Mouse (Mus musculus) kidney, postnatal 0 days (tissue): ENCODE results near the gene Csmd2. TPM values are rescaled to one million over a fixed set of nuclear protein-coding genes. Genes with fewer than 3 reads are reported as not detected.
"Not testable (repeated sequence)": the region's sequence is repeated elsewhere in the genome, so short reads cannot be mapped to it uniquely, and the experiment has no call there.

Experiments used
- ATAC-seq: fragments of 200-750 bp; cut with Nextera tagmentation; replicated peaks from 2 replicates; pipeline ENCODE4 v1.8.0; 2017; ENCODE audit warnings: low read depth, moderate number of reproducible peaks, moderate TSS enrichment, moderate library complexity; ENCODE audit not compliant: low FRiP score
- DNase-seq: peaks from one replicate; pipeline ENCODE4 v3.0.0-alpha.2; 2016; ENCODE audit warnings: low spot score
- H3K27ac ChIP-seq: fragments of 300-500 bp; sonication (generic); 2 replicates; pipeline ENCODE4 v1.5.1; 2014; ENCODE audit warnings: mild to moderate bottlenecking
- H3K27me3 ChIP-seq: fragments of 300-500 bp; sonication (generic); 2 replicates; pipeline ENCODE4 v1.6.1; 2014; ENCODE audit warnings: low read length, mixed read lengths; ENCODE audit not compliant: insufficient read depth
- H3K36me3 ChIP-seq: fragments of 300-500 bp; sonication (generic); 2 replicates; pipeline ENCODE4 v1.6.1; 2014; ENCODE audit warnings: low read length, mixed read lengths; ENCODE audit not compliant: insufficient read depth
- H3K4me1 ChIP-seq: fragments of 300-500 bp; sonication (generic); replicated peaks from 2 replicates; pipeline ENCODE4 v1.6.1; 2014; ENCODE audit warnings: antibody characterized with exemption, low read length, mixed read lengths; ENCODE audit not compliant: insufficient read depth
- H3K4me2 ChIP-seq: fragments of 300-500 bp; sonication (generic); 2 replicates; pipeline ENCODE4 v1.6.1; 2014; ENCODE audit warnings: mild to moderate bottlenecking, low read length, moderate library complexity, mixed read lengths
- H3K4me3 ChIP-seq: fragments of 300-500 bp; sonication (generic); replicated peaks from 2 replicates; pipeline ENCODE4 v1.5.1; 2014; ENCODE audit warnings: low read depth, low read length
- H3K9ac ChIP-seq: fragments of 300-500 bp; sonication (generic); 2 replicates; pipeline ENCODE4 v1.6.1; 2014; ENCODE audit warnings: low read depth, low read length
- H3K9me3 ChIP-seq: fragments of 300-500 bp; sonication (generic); replicated peaks from 2 replicates; pipeline ENCODE4 v1.6.1; 2016; ENCODE audit warnings: low read length, inconsistent platforms, mixed read lengths
- CTCF ChIP-seq: IDR thresholded peaks from 2 replicates; pipeline ENCODE4 v1.5.1; 2016; ENCODE audit warnings: antibody characterized with exemption, low read depth, mild to moderate bottlenecking, moderate library complexity
- WGBS: fragments of 180-500 bp; shearing (Covaris S2); extraction: QIAGEN DNeasy Blood & Tissue Kit; methylation state at CpG from one replicate; pipeline ENCODE4 v1.1.7; 2014; 5-methylcytosine and 5-hydroxymethylcytosine counted together
- polyA plus RNA-seq: library from polyadenylated mRNA; unstranded; fragments of >200 nt; fragmentation: Nextera tagmentation; extraction: Ambion mirVana; gene quantifications from 2 replicates; pipeline ENCODE4 v1.2.1, GENCODE M21; 2015

The Csmd2 gene
- polyA plus RNA-seq, 1 experiment from 2014 or later = 0.05 TPM

DNA sequence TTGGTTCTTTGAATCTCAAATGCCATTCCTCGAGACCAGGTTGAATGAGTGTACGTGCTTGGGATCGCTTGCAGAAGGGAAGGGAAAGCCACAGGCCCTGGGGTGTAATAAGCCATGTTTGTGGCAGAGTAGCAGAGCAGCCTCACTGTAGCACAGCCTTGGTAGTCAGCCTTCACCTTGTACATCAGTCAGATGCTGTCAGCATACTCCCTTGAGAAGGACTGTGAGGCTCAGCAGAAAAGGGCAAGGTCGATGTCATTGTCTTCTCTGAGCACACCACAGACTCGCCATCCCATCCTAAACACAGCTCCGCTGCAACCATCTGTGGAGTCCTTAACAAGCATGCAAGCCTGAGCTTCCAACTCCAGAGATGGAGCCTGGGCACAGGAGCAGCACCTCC lies 533.6 kb downstream of the Csmd2 start:
- no peaks in the 10 kb centered on the region for H3K36me3 ChIP-seq
- DNase-seq = no peak
- no peak overlapping the region for H3K4me3 ChIP-seq
- H3K4me2 ChIP-seq = no peak overlapping the region
- no peak for TF ChIP-seq CTCF
- no peak overlapping the region for H3K27ac ChIP-seq
- WGBS = 90% methylated on average over 6 of the region's 6 CpGs
- ATAC-seq = no peak
- no peaks in the 10 kb centered on the region for H3K4me1 ChIP-seq
- H3K9ac ChIP-seq = no peak overlapping the region
- H3K27me3 ChIP-seq = no peaks in the 10 kb centered on the region
- no peaks in the 10 kb centered on the region for H3K9me3 ChIP-seq

- H3K9me3 ChIP-seq = no peaks in the 10 kb centered on the region
- peak; percentile 66 for TF ChIP-seq CTCF
- H3K9ac ChIP-seq = no peak overlapping the region
- H3K4me3 ChIP-seq = no peak overlapping the region
- H3K36me3 ChIP-seq = no peaks in the 10 kb centered on the region
- ATAC-seq (no peak), DNase-seq (no peak)
- 28% methylated on average over 2 of the region's 2 CpGs for WGBS
- no peak overlapping the region for H3K4me2 ChIP-seq
- no peak overlapping the region for H3K27ac ChIP-seq
- no peaks in the 10 kb centered on the region for H3K27me3 ChIP-seq
- no peaks in the 10 kb centered on the region for H3K4me1 ChIP-seq
These were observed 555.7 kb downstream of the Csmd2 start for GRCm38 (mm10) chr4:128543378-128543777.

- not testable (repeated sequence) for H3K4me1 ChIP-seq, H3K36me3 ChIP-seq, H3K27me3 ChIP-seq, ATAC-seq, H3K9ac ChIP-seq, DNase-seq, H3K27ac ChIP-seq, H3K4me3 ChIP-seq, H3K9me3 ChIP-seq, H3K4me2 ChIP-seq
- 77% methylated on average over 2 of the region's 2 CpGs for WGBS
These were observed 556.4 kb downstream of the Csmd2 start for GRCm38 (mm10) chr4:128543956-128544486.

DNA sequence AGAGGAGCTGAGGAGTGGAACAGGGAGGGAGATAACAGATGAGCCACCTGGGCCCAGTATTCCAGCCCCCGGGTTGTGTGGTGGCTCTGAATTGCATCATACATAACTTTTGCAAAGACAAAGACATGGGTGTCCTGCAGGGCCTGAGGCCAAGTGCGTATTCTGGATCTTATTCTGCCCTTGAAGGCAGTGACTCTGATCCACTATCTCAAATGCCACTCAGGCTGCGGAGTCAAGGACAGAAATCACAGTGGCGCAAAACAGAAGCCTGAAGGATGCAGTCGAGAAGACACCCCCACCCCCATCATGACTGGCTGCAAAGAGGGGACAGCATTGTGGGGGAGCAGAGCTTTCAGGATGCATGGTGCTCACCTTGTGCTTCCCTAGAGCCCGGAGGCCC lies 563.1 kb downstream of the Csmd2 start:
- Histone ChIP-seq H3K4me2 (no peak overlapping the region), H3K4me3 (no peak overlapping the region), H3K27me3 (no peaks in the 10 kb centered on the region), H3K9me3 (no peaks in the 10 kb centered on the region), H3K36me3 (no peaks in the 10 kb centered on the region), H3K4me1 (no peaks in the 10 kb centered on the region), H3K27ac (no peak overlapping the region), H3K9ac (no peak overlapping the region)
- DNase-seq (no peak), ATAC-seq (no peak)
- WGBS = 88% methylated on average over 6 of the region's 6 CpGs
- TF ChIP-seq CTCF = no peak

DNA sequence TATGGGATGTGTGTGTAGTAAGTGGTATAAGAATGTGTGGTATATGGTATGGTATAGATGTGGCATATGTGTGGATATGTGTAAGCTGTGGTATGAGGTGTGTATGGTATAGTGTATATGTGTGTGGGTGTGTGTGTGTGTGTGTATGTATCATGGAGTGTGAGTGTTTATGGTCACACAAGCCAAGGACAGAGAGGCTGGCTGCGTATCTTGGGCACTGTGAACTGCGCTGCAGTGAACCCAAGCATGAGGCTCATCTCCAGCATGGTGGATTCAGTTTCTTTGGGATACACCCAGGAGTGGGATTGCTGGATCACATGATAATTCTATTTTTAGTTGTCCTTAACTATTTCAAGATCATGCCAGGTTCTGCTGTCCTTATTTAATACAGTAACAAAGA lies 566.5 kb downstream of the Csmd2 start:
- Histone ChIP-seq H3K36me3 (no peaks in the 10 kb centered on the region), H3K27me3 (no peaks in the 10 kb centered on the region), H3K4me1 (no peaks in the 10 kb centered on the region), H3K9ac (no peak overlapping the region), H3K4me2 (no peak overlapping the region), H3K4me3 (no peak overlapping the region), H3K27ac (no peak overlapping the region), H3K9me3 (no peaks in the 10 kb centered on the region)
- WGBS = 95% methylated on average over 2 of the region's 2 CpGs
- no peak for ATAC-seq
- no peak for DNase-seq
- no peak for TF ChIP-seq CTCF

GRCm38 (mm10) chr4:128560327-128560726 lies 572.7 kb downstream of the Csmd2 start:
- H3K4me1 ChIP-seq = no peaks in the 10 kb centered on the region
- peak; percentile 29; the same call in 1 of the 2 replicates for TF ChIP-seq CTCF
- no peaks in the 10 kb centered on the region for H3K27me3 ChIP-seq
- 85% methylated on average over 3 of the region's 3 CpGs for WGBS
- no peak overlapping the region for H3K27ac ChIP-seq
- DNase-seq = no peak
- H3K36me3 ChIP-seq = no peaks in the 10 kb centered on the region
- no peaks in the 10 kb centered on the region for H3K9me3 ChIP-seq
- H3K9ac ChIP-seq = no peak overlapping the region
- H3K4me3 ChIP-seq = no peak overlapping the region
- H3K4me2 ChIP-seq = no peak overlapping the region
- no peak for ATAC-seq

GRCm38 (mm10) chr4:128575811-128576210 lies 588.2 kb downstream of the Csmd2 start:
- TF ChIP-seq CTCF = no peak
- Histone ChIP-seq H3K4me1 (no peaks in the 10 kb centered on the region), H3K9ac (no peak overlapping the region), H3K27me3 (no peaks in the 10 kb centered on the region), H3K9me3 (no peaks in the 10 kb centered on the region), H3K4me3 (no peak overlapping the region), H3K27ac (no peak overlapping the region), H3K4me2 (no peak overlapping the region), H3K36me3 (no peaks in the 10 kb centered on the region)
- ATAC-seq (no peak), DNase-seq (no peak)
- WGBS = 73% methylated on average over 4 of the region's 4 CpGs
